9 mouse cellular contexts compared by ENCODE assay signal in the genomic region with DNA sequence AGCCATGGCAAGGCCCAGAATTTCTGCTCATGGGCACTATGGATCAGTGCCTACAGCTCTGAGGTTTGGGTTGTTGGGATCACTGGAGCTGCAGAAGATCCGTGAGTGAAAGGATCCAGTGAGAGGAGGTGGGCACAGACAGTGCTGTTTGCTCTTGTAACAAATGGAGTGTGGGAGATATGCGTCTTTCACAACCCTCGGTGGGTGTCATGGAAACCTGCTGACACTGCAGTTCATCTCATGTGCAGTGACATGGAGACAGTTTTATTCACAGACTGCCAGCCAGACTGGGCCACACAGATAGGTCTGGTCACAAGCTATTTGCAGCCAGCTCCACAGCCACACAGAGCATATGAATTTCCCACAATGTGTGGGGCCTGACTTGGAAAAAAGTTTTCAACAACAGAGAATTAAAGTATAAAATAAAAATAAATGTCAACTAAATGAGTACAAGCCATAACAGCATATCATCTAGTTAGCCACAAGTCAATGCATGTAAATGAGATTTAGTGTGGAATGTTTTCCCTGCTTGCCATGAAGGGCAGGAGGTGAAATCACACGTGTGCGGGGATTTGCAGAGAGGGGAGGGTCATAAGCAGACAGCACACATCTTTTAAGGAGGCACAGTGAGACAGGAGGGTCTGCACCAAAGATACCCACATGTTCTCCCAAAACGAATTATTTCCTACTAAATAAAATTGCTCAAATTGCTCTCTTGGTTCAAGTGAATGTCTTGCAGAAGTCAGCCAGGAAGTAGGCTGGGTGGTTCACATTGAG.
DNase-seq lines count a peak whose midpoint lies in the region; ATAC-seq and TF ChIP-seq lines count a peak whose summit lies in the region.
"Had no signal": no experiment of that assay in that cellular context is flagged by ENCODE, and none has a peak within 500 bp of the region (broad histone marks: within the 10 kb centered on the region; RNA-seq: fewer than 3 reads in every experiment).

No protein-coding gene starts in this region.

- H3K27ac ChIP-seq in limb, embryonic 14.5 days (replicated peaks; ENCODE audit: low read depth, low read length): no peak overlapping the region
- no peak overlapping the region for H3K27ac ChIP-seq in limb, embryonic 10.5 days
- H3K27ac ChIP-seq in layer of hippocampus, adult 2 months: peak overlapping the region; percentile 62; the same call in 1 of the 2 replicates
- H3K27ac ChIP-seq: liver, embryonic 12.5 days had no signal

- no peak overlapping the region for H3K9ac ChIP-seq in limb, embryonic 14.5 days (ENCODE audit: low read depth, low read length, severe bottlenecking)
- H3K9ac ChIP-seq: liver, embryonic 12.5 days had no signal

- H3K4me3 ChIP-seq in limb, embryonic 14.5 days (replicated peaks; ENCODE audit: low read length): no peak overlapping the region
- H3K4me3 ChIP-seq in limb, embryonic 10.5 days: no peak overlapping the region
- H3K4me3 ChIP-seq in layer of hippocampus, adult 2 months: no peak overlapping the region
- H3K4me3 ChIP-seq: liver, embryonic 12.5 days had no signal

- no peaks in the 10 kb centered on the region for H3K36me3 ChIP-seq in limb, embryonic 14.5 days (ENCODE audit: control insufficient read depth, insufficient read depth, low read length)
- no peaks in the 10 kb centered on the region for H3K36me3 ChIP-seq in limb, embryonic 10.5 days
- H3K36me3 ChIP-seq: liver, embryonic 12.5 days had no signal

- H3K9me3 ChIP-seq in limb, embryonic 14.5 days (ENCODE audit: control insufficient read depth, low read length): no peaks in the 10 kb centered on the region
- H3K9me3 ChIP-seq in limb, embryonic 10.5 days (replicated peaks): no peaks in the 10 kb centered on the region
- H3K9me3 ChIP-seq: liver, embryonic 12.5 days had no signal

- ATAC-seq in limb, embryonic 14.5 days (ENCODE audit: low FRiP score, low read depth): peak; percentile 12; the same call in 1 of the 2 replicates
- ATAC-seq: liver, embryonic 12.5 days had no signal

- 0 out of 2 replicates have a peak, but pooled peaks cover 4% of the 10 kb centered on the region for H3K4me1 ChIP-seq in limb, embryonic 14.5 days (ENCODE audit: control insufficient read depth, insufficient read depth, low read length)
- peaks cover 8% of the 10 kb centered on the region for H3K4me1 ChIP-seq in limb, embryonic 10.5 days
- H3K4me1 ChIP-seq: liver, embryonic 12.5 days had no signal

- 45% methylated on average over 6 of the region's 6 CpGs for WGBS in limb, embryonic 14.5 days
- 65% methylated on average over 6 of the region's 6 CpGs for WGBS in limb, embryonic 10.5 days

- H3K27me3 ChIP-seq in limb, embryonic 14.5 days (ENCODE audit: control insufficient read depth, insufficient read depth, low read length): no peaks in the 10 kb centered on the region
- no peaks in the 10 kb centered on the region for H3K27me3 ChIP-seq in limb, embryonic 10.5 days (ENCODE audit: low read depth, poor library complexity, severe bottlenecking)
- H3K27me3 ChIP-seq: liver, embryonic 12.5 days had no signal

- DNase-seq in embryo, embryonic 10 days (ENCODE audit: low spot score): peak; percentile 45
- no peak for DNase-seq in embryo, embryonic 10.5 days (ENCODE audit: low spot score)
- DNase-seq in limb, embryonic 14.5 days (ENCODE audit: low spot score): no peak
- DNase-seq in limb, embryonic 10.5 days (ENCODE audit: low spot score): no peak
- peak; percentile 24 to 37 for DNase-seq in layer of hippocampus, adult 2 months (ENCODE audit: low spot score in 2 of 2)
- peak; percentile 8 for DNase-seq in retina, embryonic 14.5 days (ENCODE audit: low spot score)
- no peak for DNase-seq in gastrocnemius, postnatal 25 days
- DNase-seq in thymus, postnatal 0 days (ENCODE audit: low spot score): no peak

- no peak for TF ChIP-seq CTCF in layer of hippocampus, adult 2 months (conservative IDR thresholded peaks at IDR 0.05)

- TF ChIP-seq POLR2A in limb, embryonic 14.5 days (IDR thresholded peaks at IDR 0.05; ENCODE audit: borderline replicate concordance, extremely low read depth, insufficient read depth, insufficient read length): no peak

- H3K4me2 ChIP-seq in limb, embryonic 14.5 days (replicated peaks; ENCODE audit: low read depth, low read length, severe bottlenecking): no peak overlapping the region
- H3K4me2 ChIP-seq: liver, embryonic 12.5 days had no signal

Comparison
In these comparisons a context has a peak if more than half of its experiments do, and no peak if none do; other contexts are left out.
1. DNase-seq: peak in embryo, embryonic 10 days (single experiment), layer of hippocampus, adult 2 months (2 of 2) and retina, embryonic 14.5 days (single experiment); none in embryo, embryonic 10.5 days (single experiment), limb, embryonic 14.5 days (single experiment), limb, embryonic 10.5 days (single experiment), gastrocnemius, postnatal 25 days (single experiment) and thymus, postnatal 0 days (single experiment).